Mouse (Mus musculus) erythroblast, adult 5-6 weeks (primary cell): ENCODE data around the gene Adal. TPM values are rescaled to one million over a fixed set of nuclear protein-coding genes. Genes with fewer than 3 reads are reported as not detected.

Experiments used
- ATAC-seq: replicated peaks from 2 replicates; pipeline ENCODE4 v1.8.0; 2016; ENCODE audit warnings: moderate number of reproducible peaks, mild to moderate bottlenecking, moderate TSS enrichment, inconsistent platforms; ENCODE audit not compliant: poor library complexity, low FRiP score, severe bottlenecking
- total RNA-seq, 2 experiments: library from RNA; stranded (forward) in 1 of 2; stranded (reverse) in 1 of 2; fragments of 150-400 nt in 1 of 2; fragments of 200-764, 138-1000 nt in 1 of 2; gene quantifications; 2 replicates each; pipeline versions ENCODE4 v1.2.3 to v1.2.4; 2015 to 2017; ENCODE audit warnings: low replicate concordance in 2 of 2

The Adal gene
- total RNA-seq, 2 experiments from 2014 or later, result 1.2 to 4.6 TPM

- peak; percentile 85 for ATAC-seq
These were observed 30.9 kb downstream of the Adal start, which contains the start of gene Zscan29 for GRCm38 (mm10) chr2:121170980-121171742. Zscan29 (minus strand) TSS chr2:121171125.

- no peak for ATAC-seq
These were observed 38.7 kb downstream of the Adal start for GRCm38 (mm10) chr2:121178828-121179479.

GRCm38 (mm10) chr2:121183431-121183830 is 43.2 kb downstream of the Adal start:
- no peak for ATAC-seq

- ATAC-seq, result no peak
These were observed 43.9 kb downstream of the Adal start for GRCm38 (mm10) chr2:121184142-121184541.

GRCm38 (mm10) chr2:121188530-121188929 is 48.3 kb downstream of the Adal start:
- no peak for ATAC-seq

GRCm38 (mm10) chr2:121195466-121195865 is 55.2 kb downstream of the Adal start:
- no peak for ATAC-seq

- ATAC-seq, result no peak
These were observed 64.0 kb downstream of the Adal start for GRCm38 (mm10) chr2:121204276-121204675.

Other genes with a start within 250 kb of the Adal start
- gene Ubr1, start 169.7 kb upstream of the Adal start, total RNA-seq (2015; ENCODE audit: low replicate concordance), result 17.6 and 21.9 TPM in 2 replicates
- gene Ubr1, start 169.7 kb upstream of the Adal start, total RNA-seq (2017; ENCODE audit: low replicate concordance), result 21.9 and 24.1 TPM in 2 replicates
- gene Tmem62, start 163.4 kb upstream of the Adal start, total RNA-seq (2015; ENCODE audit: low replicate concordance), result 2.5 and 21.9 TPM in 2 replicates
- gene Tmem62, start 163.4 kb upstream of the Adal start, total RNA-seq (2017; ENCODE audit: low replicate concordance), result 11.4 and 20.8 TPM in 2 replicates
- 367 and 375 TPM in 2 replicates for gene Ccndbp1, start 132.0 kb upstream of the Adal start, total RNA-seq (2015; ENCODE audit: low replicate concordance)
- gene Ccndbp1, start 132.0 kb upstream of the Adal start, total RNA-seq (2017; ENCODE audit: low replicate concordance), result 422 and 452 TPM in 2 replicates
- 1,106 and 1,220 TPM in 2 replicates for gene Epb42, start 103.4 kb upstream of the Adal start, total RNA-seq (2015; ENCODE audit: low replicate concordance)
- 1,374 and 1,456 TPM in 2 replicates for gene Epb42, start 103.4 kb upstream of the Adal start, total RNA-seq (2017; ENCODE audit: low replicate concordance)
- gene Tgm5, start 54.6 kb upstream of the Adal start, total RNA-seq (2015; ENCODE audit: low replicate concordance), result not detected in 2 replicates
- not detected in 2 replicates for gene Tgm5, start 54.6 kb upstream of the Adal start, total RNA-seq (2017; ENCODE audit: low replicate concordance)
- not detected in 2 replicates for gene Tgm7, start 30.6 kb upstream of the Adal start, total RNA-seq (2015; ENCODE audit: low replicate concordance)
- gene Tgm7, start 30.6 kb upstream of the Adal start, total RNA-seq (2017; ENCODE audit: low replicate concordance), result not detected in 2 replicates
- 1.7 and 2.5 TPM in 2 replicates for gene Lcmt2, start 225 bp downstream of the Adal start, total RNA-seq (2015; ENCODE audit: low replicate concordance)
- gene Lcmt2, start 225 bp downstream of the Adal start, total RNA-seq (2017; ENCODE audit: low replicate concordance), result 2.0 and 4.0 TPM in 2 replicates
- gene Tubgcp4, start 30.2 kb downstream of the Adal start, total RNA-seq (2015; ENCODE audit: low replicate concordance), result 16.3 and 22.2 TPM in 2 replicates
- 11.7 and 19.1 TPM in 2 replicates for gene Tubgcp4, start 30.2 kb downstream of the Adal start, total RNA-seq (2017; ENCODE audit: low replicate concordance)
- gene Zscan29, start 30.7 kb downstream of the Adal start, total RNA-seq (2015; ENCODE audit: low replicate concordance), result 8.8 and 13.3 TPM in 2 replicates
- gene Zscan29, start 30.7 kb downstream of the Adal start, total RNA-seq (2017; ENCODE audit: low replicate concordance), result 11.3 and 12.9 TPM in 2 replicates
- 11.1 and 27.9 TPM in 2 replicates for gene Trp53bp1, start 131.0 kb downstream of the Adal start, total RNA-seq (2015; ENCODE audit: low replicate concordance)
- gene Trp53bp1, start 131.0 kb downstream of the Adal start, total RNA-seq (2017; ENCODE audit: low replicate concordance), result 44.8 and 96.0 TPM in 2 replicates
- gene Map1a, start 149.2 kb downstream of the Adal start, total RNA-seq (2015; ENCODE audit: low replicate concordance), result not detected in 2 replicates
- gene Map1a, start 149.2 kb downstream of the Adal start, total RNA-seq (2017; ENCODE audit: low replicate concordance), result 0.14 TPM in 1 of 2 replicates, not detected in the other
- gene Ppip5k1, start 215.0 kb downstream of the Adal start, total RNA-seq (2015; ENCODE audit: low replicate concordance), result 2.7 and 5.2 TPM in 2 replicates
- 9.8 and 10.1 TPM in 2 replicates for gene Ppip5k1, start 215.0 kb downstream of the Adal start, total RNA-seq (2017; ENCODE audit: low replicate concordance)
- not detected in 2 replicates for gene Ckmt1, start 217.3 kb downstream of the Adal start, total RNA-seq (2015; ENCODE audit: low replicate concordance)
- 0.26 TPM in 1 of 2 replicates, not detected in the other for gene Ckmt1, start 217.3 kb downstream of the Adal start, total RNA-seq (2017; ENCODE audit: low replicate concordance)
- not detected in 2 replicates for gene Strc, start 246.7 kb downstream of the Adal start, total RNA-seq (2015; ENCODE audit: low replicate concordance)
- not detected in 2 replicates for gene Strc, start 246.7 kb downstream of the Adal start, total RNA-seq (2017; ENCODE audit: low replicate concordance)